Mouse (Mus musculus) granulocyte monocyte progenitor cell, adult 5-6 weeks (primary cell): ENCODE results near the gene Myzap. TPM values are rescaled to one million over a fixed set of nuclear protein-coding genes. Genes with fewer than 3 reads are reported as not detected.

ENCODE experiments used
- ATAC-seq: replicated peaks from 2 replicates; pipeline ENCODE4 v1.8.0; 2016; ENCODE audit warnings: mild to moderate bottlenecking, moderate TSS enrichment, inconsistent platforms; ENCODE audit not compliant: poor library complexity, severe bottlenecking
- total RNA-seq, 2 experiments: library from RNA; stranded (forward) in 1 of 2; stranded (reverse) in 1 of 2; fragments of 200-712, 200-1000 nt in 1 of 2; fragments of >200 nt in 1 of 2; fragmentation: Nextera tagmentation in 1 of 2; gene quantifications; 2 replicates each; pipeline ENCODE4 v1.2.3; 2014 to 2017

Gene Myzap
- total RNA-seq, 2 experiments from 2014 or later, result not detected

DNA sequence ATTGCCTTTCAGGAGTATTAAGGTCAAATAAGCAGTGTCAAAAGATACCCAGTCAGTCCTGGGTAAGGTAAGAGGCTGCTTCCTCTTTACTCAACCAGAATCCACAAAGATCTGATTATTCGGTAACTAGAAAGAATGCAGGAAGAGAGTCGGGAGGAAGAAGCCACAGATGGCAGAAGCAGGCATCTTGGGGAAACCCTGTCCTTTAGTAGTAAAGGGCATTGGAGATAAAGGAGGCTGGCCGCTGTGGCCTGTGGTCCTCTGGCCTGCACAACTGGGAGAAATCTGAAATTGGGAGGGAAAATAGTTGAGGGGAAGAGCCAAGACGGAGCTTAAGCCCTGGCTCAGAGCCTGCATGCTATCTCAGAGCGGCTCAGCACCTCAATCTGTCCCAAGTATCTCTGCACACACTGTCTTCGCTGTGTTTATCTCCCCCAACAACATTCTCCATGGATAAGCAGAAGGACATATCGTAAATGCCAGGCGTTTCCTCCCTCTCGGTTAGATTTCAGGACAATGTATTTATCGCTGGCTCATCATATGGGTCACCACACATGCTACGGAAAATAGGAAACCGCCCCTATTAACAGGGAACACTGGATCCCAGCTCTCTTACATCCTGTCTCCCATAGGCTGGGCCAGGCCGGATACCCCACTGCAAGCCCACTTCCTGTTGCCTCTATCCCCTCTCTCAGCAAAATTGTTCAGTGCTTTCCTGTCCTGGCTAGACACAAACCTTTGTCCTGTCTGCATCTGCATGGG lies 14.3 kb upstream of the Myzap start:
- ATAC-seq, result peak; percentile 27; the same call in 1 of the 2 replicates

- no peak for ATAC-seq
Observed at GRCm38 (mm10) chr9:71604914-71605635, 12.9 kb upstream of the Myzap start.

DNA sequence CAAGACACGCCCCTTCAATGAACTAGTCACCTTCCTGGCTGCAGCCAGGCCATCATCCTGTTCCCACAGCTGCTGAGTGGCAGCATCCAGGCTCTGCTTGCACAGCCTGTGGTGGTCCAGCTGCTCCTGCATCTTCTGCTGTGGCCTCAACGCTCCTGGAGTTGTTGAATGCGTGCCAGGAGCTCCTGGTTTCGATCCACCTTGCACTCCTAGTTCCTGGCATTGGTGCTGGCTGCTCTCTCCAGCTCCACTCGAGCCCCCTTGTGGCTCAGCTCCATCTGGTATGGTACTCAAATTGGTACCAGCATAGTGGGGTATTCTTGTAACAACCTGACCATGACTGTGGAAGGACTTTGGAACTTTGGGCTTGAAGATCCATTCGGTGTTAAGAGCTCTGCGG lies 7.7 kb upstream of the Myzap start:
- no peak for ATAC-seq

- no peak for ATAC-seq
Observed at GRCm38 (mm10) chr9:71596888-71597287, 4.7 kb upstream of the Myzap start.

DNA sequence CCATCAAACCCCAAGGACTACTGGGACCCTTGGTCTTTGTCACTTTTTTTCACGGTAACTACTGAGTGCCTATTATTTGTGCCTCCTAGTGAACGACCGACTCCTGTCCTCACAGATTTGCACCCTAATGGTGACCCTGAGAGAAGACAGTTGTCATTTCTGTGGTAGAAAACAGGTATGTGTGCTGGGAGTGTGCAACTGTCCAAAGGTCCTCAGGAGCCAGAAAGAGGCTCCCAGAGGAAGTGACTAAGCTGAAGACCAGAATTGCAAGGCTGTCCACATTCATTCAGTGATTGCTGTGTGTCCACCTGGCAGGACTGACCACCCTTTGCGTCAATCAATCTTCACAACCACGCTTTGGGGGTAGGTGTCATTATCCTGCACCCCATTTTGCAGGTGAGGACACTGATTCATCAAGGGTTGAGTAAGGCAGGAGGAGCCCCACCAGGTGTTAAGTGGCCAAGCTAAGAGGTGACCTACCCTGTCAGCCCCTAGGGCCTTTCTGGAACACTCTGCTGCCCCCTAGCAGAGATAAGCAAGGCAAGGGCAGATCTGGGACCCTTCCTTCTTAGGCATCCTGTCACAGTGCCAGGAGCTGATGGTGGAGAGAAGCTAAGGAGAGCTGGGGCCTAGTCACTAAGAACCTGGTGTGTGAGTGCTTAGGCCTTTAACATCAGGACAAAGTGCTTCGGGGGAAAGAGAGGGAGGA lies 571 bp upstream of the Myzap start:
- no peak for ATAC-seq

GRCm38 (mm10) chr9:71591106-71591505 lies 1.1 kb downstream of the Myzap start:
- ATAC-seq, result no peak

DNA sequence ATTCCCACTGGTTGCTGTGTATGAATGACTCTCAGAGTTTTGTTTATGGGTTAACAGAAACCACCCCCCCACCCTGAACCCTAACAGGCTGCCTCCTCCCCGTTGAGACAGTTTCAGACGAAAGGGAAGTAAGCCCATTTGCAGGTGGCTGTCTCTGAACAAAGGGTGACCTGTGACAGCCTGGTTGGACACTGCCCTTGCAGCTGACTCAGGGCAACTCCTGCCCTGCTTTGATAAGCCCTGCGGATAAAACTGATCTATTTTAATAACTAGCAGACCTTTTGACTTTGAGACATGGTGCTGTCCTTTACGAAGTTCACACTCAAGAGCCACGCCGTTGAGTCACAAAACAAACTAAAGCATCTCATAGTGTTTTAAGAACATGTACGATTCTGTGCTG lies 2.4 kb downstream of the Myzap start:
- no peak for ATAC-seq

GRCm38 (mm10) chr9:71588930-71589592 lies 3.1 kb downstream of the Myzap start:
- ATAC-seq, result no peak

DNA sequence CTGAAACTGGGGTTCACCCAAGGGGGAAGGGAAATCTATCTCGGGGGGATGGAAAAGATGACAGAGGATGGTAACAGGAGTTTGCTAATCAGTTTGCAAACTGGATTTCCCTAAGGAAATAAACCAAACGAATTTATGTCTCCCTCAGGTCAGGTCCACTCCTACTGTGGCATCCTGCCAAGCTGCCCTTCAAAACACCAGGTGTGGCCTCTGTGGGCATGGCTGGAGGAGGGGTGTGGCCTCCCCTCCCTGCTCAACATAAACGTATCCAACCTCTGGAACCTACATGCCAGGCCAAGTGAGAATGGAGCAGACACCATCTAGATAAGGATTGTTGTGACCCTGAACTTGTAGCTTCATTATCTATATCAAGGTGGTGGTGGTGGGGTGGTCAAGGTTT lies 5.8 kb downstream of the Myzap start:
- ATAC-seq, result no peak

- no peak for ATAC-seq
Observed at GRCm38 (mm10) chr9:71582771-71583170, 9.4 kb downstream of the Myzap start.

- ATAC-seq, result no peak
Observed at GRCm38 (mm10) chr9:71578896-71579564, 13.1 kb downstream of the Myzap start.

- no peak for ATAC-seq
Observed at GRCm38 (mm10) chr9:71574440-71574839, 17.7 kb downstream of the Myzap start.

DNA sequence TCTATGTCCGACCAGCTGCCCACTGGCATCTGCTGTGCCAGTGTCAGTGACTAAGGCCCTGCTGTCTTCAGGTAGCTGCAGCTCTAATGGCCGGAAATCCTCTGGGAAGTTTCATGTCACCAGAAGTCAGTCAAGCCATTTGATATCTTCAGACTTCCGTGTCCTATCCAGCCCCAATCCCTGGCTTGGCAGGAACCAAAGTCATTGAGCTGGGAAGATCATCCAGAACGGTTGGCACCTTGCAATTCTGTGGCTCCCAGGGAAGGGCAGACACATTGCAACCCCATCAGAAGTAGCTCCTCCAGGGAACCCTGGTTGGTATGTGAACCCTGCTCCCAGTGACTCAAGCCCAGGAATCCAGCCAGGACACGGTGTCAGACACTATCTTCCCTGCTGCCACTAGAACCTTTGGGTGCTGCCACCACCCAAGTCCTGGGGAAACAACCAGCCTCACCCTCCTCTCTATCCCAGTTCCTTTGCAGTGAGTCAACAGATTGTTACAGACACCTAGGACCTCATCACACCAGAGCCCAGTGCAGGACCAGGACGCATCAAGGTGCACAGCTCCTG lies 18.3 kb downstream of the Myzap start:
- ATAC-seq, result no peak

DNA sequence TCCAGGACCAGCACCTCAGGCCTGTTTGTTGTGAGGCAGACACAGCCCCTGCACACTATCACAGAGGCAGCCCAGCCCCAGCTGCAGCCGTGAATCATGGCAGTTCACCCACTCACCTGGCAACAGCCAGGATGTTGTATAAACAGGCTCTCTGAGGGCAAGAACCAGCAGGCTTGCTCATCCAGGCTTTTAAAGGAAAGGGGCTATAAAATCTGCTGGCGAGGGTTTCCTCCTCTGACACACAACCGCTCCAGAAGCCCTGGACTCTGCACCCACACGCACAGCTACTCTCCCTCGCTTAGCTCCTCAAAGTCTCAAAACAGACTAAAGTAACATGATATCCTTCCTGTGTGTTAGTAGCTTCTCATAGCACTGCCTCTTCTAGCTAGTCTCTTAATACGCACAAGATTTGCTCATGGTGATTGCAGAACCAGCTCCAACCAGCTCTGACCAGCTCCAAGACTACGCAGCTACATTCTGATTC lies 21.0 kb downstream of the Myzap start:
- no peak for ATAC-seq

- no peak for ATAC-seq
Observed at GRCm38 (mm10) chr9:71570170-71570569, 22.0 kb downstream of the Myzap start.

GRCm38 (mm10) chr9:71568323-71568942 lies 23.7 kb downstream of the Myzap start:
- ATAC-seq, result no peak

DNA sequence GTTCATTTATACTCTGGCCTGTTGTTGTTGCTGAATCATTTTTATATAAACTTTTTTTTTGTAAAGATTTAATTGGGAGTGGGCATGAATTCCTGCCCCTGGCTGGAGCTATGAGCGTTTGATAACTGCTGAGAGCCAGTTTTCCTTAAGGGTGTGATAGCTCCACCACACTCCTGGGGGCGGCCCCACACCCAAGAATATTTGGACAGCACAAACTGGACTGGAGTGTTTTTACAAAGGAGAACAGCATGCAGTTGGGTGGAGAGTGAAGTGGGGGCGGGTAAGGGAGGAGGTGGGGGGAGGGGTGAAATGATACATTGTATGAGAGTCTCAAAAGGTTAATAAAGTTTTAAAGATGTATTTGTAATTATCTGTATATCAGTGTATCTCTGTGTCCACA lies 24.8 kb downstream of the Myzap start:
- no peak for ATAC-seq

DNA sequence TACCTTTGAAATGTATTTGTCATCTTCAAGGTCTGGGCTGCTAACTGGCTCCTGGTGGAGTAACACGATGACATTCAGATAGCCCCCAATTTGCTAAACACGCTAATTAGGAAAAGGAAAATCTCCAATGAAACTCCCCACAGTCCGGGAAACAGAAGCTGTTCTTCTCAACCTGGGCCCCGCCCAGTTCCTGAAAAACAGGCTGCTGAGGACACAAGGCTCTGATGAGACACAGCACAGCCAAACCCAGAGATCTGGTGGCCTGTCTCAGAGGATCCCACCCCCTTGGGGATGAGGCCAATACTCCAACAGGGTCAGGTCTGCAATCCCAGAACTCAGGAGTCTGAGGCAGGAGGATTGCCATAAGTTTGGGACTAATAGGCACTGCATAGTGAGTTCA lies 25.4 kb downstream of the Myzap start:
- no peak for ATAC-seq

DNA sequence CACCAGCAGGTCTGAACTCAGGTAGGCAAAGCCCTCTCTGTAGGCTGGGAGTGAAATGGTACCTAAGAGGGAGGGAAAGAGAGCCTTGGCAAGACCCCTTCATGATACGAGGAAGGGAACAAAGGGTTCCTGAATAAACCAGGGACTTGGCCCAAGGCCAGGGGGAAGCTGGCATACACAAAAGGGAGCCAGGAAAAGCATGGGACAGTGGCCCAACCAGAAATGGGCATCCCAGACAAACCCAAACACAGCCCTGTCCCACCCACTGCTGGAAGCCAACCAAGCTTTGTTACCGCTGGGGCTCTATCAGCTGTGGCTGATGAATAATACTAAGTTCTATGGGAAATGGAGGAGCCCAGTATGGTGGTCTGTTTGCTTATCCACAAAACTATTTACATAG lies 34.4 kb downstream of the Myzap start:
- no peak for ATAC-seq
